Mouse (Mus musculus): Measurements from ENCODE around the gene Plekha7.

DNA sequence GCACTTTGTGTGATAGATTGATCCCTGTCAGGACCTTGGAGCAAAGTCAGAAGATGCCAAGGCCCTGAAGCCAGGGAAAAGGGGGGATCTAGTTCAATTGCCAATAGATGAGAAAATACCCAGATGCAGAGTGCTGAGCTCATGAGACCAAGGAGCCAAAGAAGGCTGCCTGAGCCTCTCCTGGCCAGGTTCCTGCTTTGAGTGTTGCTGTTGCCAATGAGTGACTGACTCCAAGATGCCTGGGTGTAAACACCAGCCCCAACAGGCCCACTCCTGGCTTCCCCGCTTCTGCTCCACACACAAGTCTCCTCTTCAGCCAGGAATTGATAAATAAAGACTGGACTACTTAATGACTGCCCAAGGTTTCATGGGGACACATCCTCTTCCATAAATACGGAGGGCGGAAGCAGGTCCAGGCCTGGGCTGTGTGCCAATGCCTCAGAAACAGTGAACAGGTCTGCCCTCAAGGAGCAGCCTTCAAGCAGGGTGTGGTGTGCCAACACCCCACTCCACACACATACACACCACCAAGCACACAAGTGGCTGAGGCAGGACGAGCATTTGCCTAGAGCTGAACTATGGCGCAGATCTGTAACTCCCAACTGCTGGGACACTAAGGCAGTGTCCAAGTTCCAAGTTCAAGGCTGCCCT lies 6.4 kb downstream of the Plekha7 start:
- no peak for TF ChIP-seq POLR2A (IDR thresholded peaks at IDR 0.05; ENCODE audit: low read depth, low read length)
- no peak for TF ChIP-seq CTCF (IDR thresholded peaks at IDR 0.05; ENCODE audit: extremely low read depth, insufficient read depth, insufficient read length, insufficient replicate concordance)
